8 mouse cellular contexts compared by ENCODE assay signal in the genomic region with DNA sequence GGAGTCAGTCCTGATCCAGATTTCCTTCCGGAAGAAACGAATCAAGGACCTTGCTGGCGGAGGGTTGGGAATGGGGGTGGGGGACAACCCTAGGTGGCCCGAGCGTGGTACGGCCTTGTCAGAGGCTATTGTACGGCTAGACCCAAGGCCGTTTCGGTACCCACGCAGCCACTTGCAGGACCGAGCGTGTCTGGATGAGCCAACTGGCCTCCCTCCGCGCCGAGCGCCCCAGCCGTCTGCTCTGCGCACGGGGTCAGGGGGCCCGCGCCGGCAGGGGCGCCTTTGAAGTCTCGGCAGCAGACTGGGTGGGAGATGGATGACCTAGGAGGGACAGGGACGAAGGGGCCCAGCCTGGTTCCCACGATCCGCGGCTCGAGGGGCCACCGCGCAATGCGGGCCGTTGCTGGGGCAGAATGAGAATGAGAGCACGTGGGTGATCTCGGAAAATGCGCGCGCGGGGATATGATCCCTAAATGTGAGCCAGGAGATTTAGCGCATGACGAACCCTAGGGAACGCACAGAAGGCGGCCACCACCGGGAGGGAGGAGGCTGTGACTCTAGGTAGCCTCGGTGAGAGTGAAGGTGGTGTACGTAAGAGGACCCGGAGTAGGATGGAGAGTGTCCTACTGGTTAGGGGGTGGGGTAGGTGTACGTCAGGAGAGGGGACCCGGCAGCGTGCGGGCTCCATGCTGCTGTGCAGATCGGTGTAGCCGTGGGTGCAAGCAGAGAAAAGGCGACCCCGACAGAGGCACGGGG.
DNase-seq lines count a peak whose midpoint lies in the region; ATAC-seq and TF ChIP-seq lines count a peak whose summit lies in the region.

No protein-coding gene starts in this region.

- H3K4me2 ChIP-seq in forebrain, embryonic 15.5 days (replicated peaks), result peak overlapping the region; percentile 100

- H3K4me3 ChIP-seq in lung, adult 2 months (replicated peaks; ENCODE audit: extremely low read depth, low read depth, low read length), result peak overlapping the region; percentile 30
- H3K4me3 ChIP-seq in forebrain, embryonic 15.5 days, result peak overlapping the region; percentile 57
- H3K4me3 ChIP-seq in kidney, adult 2 months (ENCODE audit: insufficient read depth, low read depth, low read length), result peak overlapping the region; percentile 28; the same call in 1 of the 2 replicates

- peak; percentile 70 for ATAC-seq in forebrain, embryonic 15.5 days (replicated peaks)

- under 1% methylated on average over 56 of the region's 56 CpGs for WGBS in lung, adult 2 months
- under 1% methylated on average over 56 of the region's 56 CpGs for WGBS in forebrain, embryonic 15.5 days
- WGBS in kidney, adult 2 months, result 1% methylated on average over 56 of the region's 56 CpGs

- peaks cover 16% of the 10 kb centered on the region; the same call in 1 of the 2 replicates for H3K27me3 ChIP-seq in forebrain, embryonic 15.5 days
- peaks cover 3% of the 10 kb centered on the region; the same call in 1 of the 2 replicates for H3K27me3 ChIP-seq in kidney, adult 2 months (replicated peaks; ENCODE audit: control insufficient read depth, insufficient read depth, low read length)

- H3K36me3 ChIP-seq in forebrain, embryonic 15.5 days, result no peaks in the 10 kb centered on the region
- no peaks in the 10 kb centered on the region for H3K36me3 ChIP-seq in kidney, adult 2 months (ENCODE audit: control insufficient read depth, insufficient read depth, low read length)

- TF ChIP-seq CTCF in lung, adult 2 months (IDR thresholded peaks at IDR 0.05; ENCODE audit: insufficient read depth, low read length), result no peak
- TF ChIP-seq CTCF in kidney, adult 2 months (conservative IDR thresholded peaks at IDR 0.05; ENCODE audit: insufficient read depth, insufficient read length, low read depth, low read length), result no peak

- no peak for DNase-seq in lung, adult 2 months
- DNase-seq in lung, postnatal 25 days (ENCODE audit: low spot score), result no peak
- DNase-seq in adrenal gland, postnatal 4 days (ENCODE audit: low spot score in 2 of 2), result peak; percentile 4 to 11
- peak; percentile 15 for DNase-seq in kidney, adult 2 months
- peak; percentile 4 for DNase-seq in lung, postnatal 14 days
- peak; percentile 79 for DNase-seq in retina, postnatal 1 day
- DNase-seq in cerebellum, adult 11-12 months, result no peak

- H3K9ac ChIP-seq in forebrain, embryonic 15.5 days (replicated peaks), result peak overlapping the region; percentile 48

- no peak overlapping the region for H3K27ac ChIP-seq in forebrain, embryonic 15.5 days (replicated peaks)
- no peak overlapping the region for H3K27ac ChIP-seq in kidney, adult 2 months (ENCODE audit: insufficient read depth, low read depth, low read length)

- TF ChIP-seq POLR2A in lung, adult 2 months (IDR thresholded peaks at IDR 0.05; ENCODE audit: borderline replicate concordance, extremely low read depth, low read depth, low read length), result no peak
- TF ChIP-seq POLR2A in kidney, adult 2 months (IDR thresholded peaks at IDR 0.05; ENCODE audit: low read depth, low read length), result no peak

- peaks cover 9% of the 10 kb centered on the region for H3K4me1 ChIP-seq in lung, adult 2 months (ENCODE audit: control insufficient read depth, insufficient read depth, low read length)
- peaks cover 18% of the 10 kb centered on the region for H3K4me1 ChIP-seq in forebrain, embryonic 15.5 days
- peaks cover 7% of the 10 kb centered on the region; the same call in 1 of the 2 replicates for H3K4me1 ChIP-seq in kidney, adult 2 months (ENCODE audit: control insufficient read depth, insufficient read depth, low read length)

- no peaks in the 10 kb centered on the region for H3K9me3 ChIP-seq in forebrain, embryonic 15.5 days

Comparison
In these comparisons a context has a peak if more than half of its experiments do, and no peak if none do; other contexts are left out.
1. DNase-seq: peak in adrenal gland, postnatal 4 days (2 of 2), kidney, adult 2 months (single experiment), lung, postnatal 14 days (single experiment) and retina, postnatal 1 day (single experiment); none in lung, adult 2 months (single experiment), lung, postnatal 25 days (single experiment) and cerebellum, adult 11-12 months (single experiment).
2. Peak in every context shown above with its lines, with median percentiles within 50 percentile points of each other: H3K4me3 ChIP-seq.